Mouse (Mus musculus): ENCODE measurements around the gene Cyp2d9. TPM values are rescaled to one million over a fixed set of nuclear protein-coding genes. Genes with fewer than 3 reads are reported as not detected.
"Not testable (repeated sequence)": the region's sequence is repeated elsewhere in the genome, so short reads cannot be mapped to it uniquely, and the experiment has no call there.

Gene Cyp2d9
- not detected in 2 replicates for polyA plus RNA-seq (2015; fragmentation: Nextera tagmentation; extraction: Ambion mirVana)

GRCm38 (mm10) chr15:82433137-82433536, at the start of gene Cyp2d9:
TSS of gene Cyp2d9 (plus strand) at chr15:82433437.
- no peaks in the 10 kb centered on the region for H3K36me3 ChIP-seq (ENCODE audit: control insufficient read depth, insufficient read depth)
- H3K4me3 ChIP-seq (replicated peaks; ENCODE audit: low read length), result no peak within 1 kb of the TSS
- H3K9ac ChIP-seq (replicated peaks; ENCODE audit: low read depth, low read length), result no peak within 1 kb of the TSS
- H3K27me3 ChIP-seq (replicated peaks; ENCODE audit: control insufficient read depth, insufficient read depth, low read length), result no peaks in the 10 kb centered on the region
- no peak within 1 kb of the TSS for H3K4me2 ChIP-seq (ENCODE audit: low read length)
- H3K9me3 ChIP-seq (ENCODE audit: control insufficient read depth, low read length), result no peaks in the 10 kb centered on the region
- H3K27ac ChIP-seq (ENCODE audit: low read length), result no peak within 1 kb of the TSS
- ATAC-seq, result no peak
- H3K4me1 ChIP-seq (replicated peaks; ENCODE audit: control insufficient read depth, insufficient read depth, low read length), result no peaks in the 10 kb centered on the region

- WGBS, result 94% methylated on average over 2 of the region's 2 CpGs
- H3K9ac ChIP-seq (replicated peaks; ENCODE audit: low read depth, low read length), result no peak overlapping the region
- no peaks in the 10 kb centered on the region for H3K9me3 ChIP-seq (ENCODE audit: control insufficient read depth, low read length)
- H3K4me1 ChIP-seq (replicated peaks; ENCODE audit: control insufficient read depth, insufficient read depth, low read length), result peaks cover 4% of the 10 kb centered on the region
- no peak for ATAC-seq
- no peak overlapping the region for H3K4me3 ChIP-seq (replicated peaks; ENCODE audit: low read length)
- H3K4me2 ChIP-seq (ENCODE audit: low read length), result no peak overlapping the region
- no peaks in the 10 kb centered on the region for H3K27me3 ChIP-seq (replicated peaks; ENCODE audit: control insufficient read depth, insufficient read depth, low read length)
- no peak overlapping the region for H3K27ac ChIP-seq (ENCODE audit: low read length)
- H3K36me3 ChIP-seq (ENCODE audit: control insufficient read depth, insufficient read depth), result no peaks in the 10 kb centered on the region
These were observed 47.5 kb upstream of the Cyp2d9 start for GRCm38 (mm10) chr15:82385729-82386128.

- H3K4me1 ChIP-seq (replicated peaks; ENCODE audit: control insufficient read depth, insufficient read depth, low read length); H3K4me3 ChIP-seq (replicated peaks; ENCODE audit: low read length); H3K36me3 ChIP-seq (ENCODE audit: control insufficient read depth, insufficient read depth); H3K4me2 ChIP-seq (ENCODE audit: low read length); H3K27ac ChIP-seq (ENCODE audit: low read length); H3K9me3 ChIP-seq (ENCODE audit: control insufficient read depth, low read length); H3K27me3 ChIP-seq (replicated peaks; ENCODE audit: control insufficient read depth, insufficient read depth, low read length); H3K9ac ChIP-seq (replicated peaks; ENCODE audit: low read depth, low read length); ATAC-seq: not testable (repeated sequence)
- 93% methylated on average over 10 of the region's 10 CpGs for WGBS
These were observed 43.3 kb upstream of the Cyp2d9 start for GRCm38 (mm10) chr15:82389916-82390315.

GRCm38 (mm10) chr15:82393922-82394321, 39.3 kb upstream of the Cyp2d9 start, which contains the start of gene Cyp2d11:
TSS of gene Cyp2d11 (minus strand) at chr15:82394022.
- 84% methylated on average over 2 of the region's 2 CpGs for WGBS

GRCm38 (mm10) chr15:82395955-82396354, 37.3 kb upstream of the Cyp2d9 start:
- H3K4me3 ChIP-seq (replicated peaks; ENCODE audit: low read length); H3K27me3 ChIP-seq (replicated peaks; ENCODE audit: control insufficient read depth, insufficient read depth, low read length); H3K9me3 ChIP-seq (ENCODE audit: control insufficient read depth, low read length); H3K27ac ChIP-seq (ENCODE audit: low read length); H3K4me2 ChIP-seq (ENCODE audit: low read length); H3K4me1 ChIP-seq (replicated peaks; ENCODE audit: control insufficient read depth, insufficient read depth, low read length); ATAC-seq; H3K36me3 ChIP-seq (ENCODE audit: control insufficient read depth, insufficient read depth); H3K9ac ChIP-seq (replicated peaks; ENCODE audit: low read depth, low read length): not testable (repeated sequence)
- WGBS, result 89% methylated on average over 3 of the region's 3 CpGs

More at GRCm38 (mm10) chr15:82393922-82394321, 39.3 kb upstream of the Cyp2d9 start, which contains the start of gene Cyp2d11:
- not testable (repeated sequence) for H3K4me3 ChIP-seq (replicated peaks; ENCODE audit: low read length); H3K27ac ChIP-seq (ENCODE audit: low read length); H3K9ac ChIP-seq (replicated peaks; ENCODE audit: low read depth, low read length); H3K27me3 ChIP-seq (replicated peaks; ENCODE audit: control insufficient read depth, insufficient read depth, low read length); ATAC-seq; H3K4me1 ChIP-seq (replicated peaks; ENCODE audit: control insufficient read depth, insufficient read depth, low read length); H3K36me3 ChIP-seq (ENCODE audit: control insufficient read depth, insufficient read depth); H3K4me2 ChIP-seq (ENCODE audit: low read length); H3K9me3 ChIP-seq (ENCODE audit: control insufficient read depth, low read length)

- Histone ChIP-seq H3K27ac (ENCODE audit: low read length) (no peak overlapping the region), H3K27me3 (replicated peaks; ENCODE audit: control insufficient read depth, insufficient read depth, low read length) (no peaks in the 10 kb centered on the region), H3K36me3 (ENCODE audit: control insufficient read depth, insufficient read depth) (no peaks in the 10 kb centered on the region), H3K4me3 (replicated peaks; ENCODE audit: low read length) (no peak overlapping the region), H3K9ac (replicated peaks; ENCODE audit: low read depth, low read length) (no peak overlapping the region), H3K9me3 (ENCODE audit: control insufficient read depth, low read length) (no peaks in the 10 kb centered on the region), H3K4me2 (ENCODE audit: low read length) (no peak overlapping the region), H3K4me1 (replicated peaks; ENCODE audit: control insufficient read depth, insufficient read depth, low read length) (no peaks in the 10 kb centered on the region)
- 51% methylated on average over 2 of the region's 2 CpGs for WGBS
- ATAC-seq, result no peak
These were observed 31.7 kb upstream of the Cyp2d9 start for GRCm38 (mm10) chr15:82401516-82401915.

GRCm38 (mm10) chr15:82402106-82402505, 31.1 kb upstream of the Cyp2d9 start:
- no peaks in the 10 kb centered on the region for H3K9me3 ChIP-seq (ENCODE audit: control insufficient read depth, low read length)
- no peak for ATAC-seq
- H3K4me3 ChIP-seq (replicated peaks; ENCODE audit: low read length), result no peak overlapping the region
- no peak overlapping the region for H3K27ac ChIP-seq (ENCODE audit: low read length)
- no peaks in the 10 kb centered on the region for H3K4me1 ChIP-seq (replicated peaks; ENCODE audit: control insufficient read depth, insufficient read depth, low read length)
- H3K36me3 ChIP-seq (ENCODE audit: control insufficient read depth, insufficient read depth), result no peaks in the 10 kb centered on the region
- H3K9ac ChIP-seq (replicated peaks; ENCODE audit: low read depth, low read length), result no peak overlapping the region
- no peak overlapping the region for H3K4me2 ChIP-seq (ENCODE audit: low read length)
- H3K27me3 ChIP-seq (replicated peaks; ENCODE audit: control insufficient read depth, insufficient read depth, low read length), result no peaks in the 10 kb centered on the region

GRCm38 (mm10) chr15:82402741-82403140, 30.5 kb upstream of the Cyp2d9 start:
- H3K27ac ChIP-seq (ENCODE audit: low read length), result no peak overlapping the region
- H3K4me2 ChIP-seq (ENCODE audit: low read length), result no peak overlapping the region
- H3K27me3 ChIP-seq (replicated peaks; ENCODE audit: control insufficient read depth, insufficient read depth, low read length), result no peaks in the 10 kb centered on the region
- no peak overlapping the region for H3K9ac ChIP-seq (replicated peaks; ENCODE audit: low read depth, low read length)
- H3K4me1 ChIP-seq (replicated peaks; ENCODE audit: control insufficient read depth, insufficient read depth, low read length), result no peaks in the 10 kb centered on the region
- ATAC-seq, result no peak
- no peaks in the 10 kb centered on the region for H3K36me3 ChIP-seq (ENCODE audit: control insufficient read depth, insufficient read depth)
- WGBS, result 84% methylated on average over 6 of the region's 6 CpGs
- no peak overlapping the region for H3K4me3 ChIP-seq (replicated peaks; ENCODE audit: low read length)
- no peaks in the 10 kb centered on the region for H3K9me3 ChIP-seq (ENCODE audit: control insufficient read depth, low read length)

GRCm38 (mm10) chr15:82403606-82404005, 29.6 kb upstream of the Cyp2d9 start:
- no peak for ATAC-seq
- Histone ChIP-seq H3K27ac (ENCODE audit: low read length) (no peak overlapping the region), H3K36me3 (ENCODE audit: control insufficient read depth, insufficient read depth) (no peaks in the 10 kb centered on the region), H3K9ac (replicated peaks; ENCODE audit: low read depth, low read length) (no peak overlapping the region), H3K27me3 (replicated peaks; ENCODE audit: control insufficient read depth, insufficient read depth, low read length) (no peaks in the 10 kb centered on the region), H3K4me2 (ENCODE audit: low read length) (no peak overlapping the region), H3K4me3 (replicated peaks; ENCODE audit: low read length) (no peak overlapping the region), H3K4me1 (replicated peaks; ENCODE audit: control insufficient read depth, insufficient read depth, low read length) (no peaks in the 10 kb centered on the region), H3K9me3 (ENCODE audit: control insufficient read depth, low read length) (no peaks in the 10 kb centered on the region)
- WGBS, result 93% methylated on average over 9 of the region's 9 CpGs

- no peaks in the 10 kb centered on the region for H3K4me1 ChIP-seq (replicated peaks; ENCODE audit: control insufficient read depth, insufficient read depth, low read length)
- H3K4me3 ChIP-seq (replicated peaks; ENCODE audit: low read length), result no peak overlapping the region
- H3K4me2 ChIP-seq (ENCODE audit: low read length), result no peak overlapping the region
- no peaks in the 10 kb centered on the region for H3K9me3 ChIP-seq (ENCODE audit: control insufficient read depth, low read length)
- H3K36me3 ChIP-seq (ENCODE audit: control insufficient read depth, insufficient read depth), result no peaks in the 10 kb centered on the region
- no peak overlapping the region for H3K9ac ChIP-seq (replicated peaks; ENCODE audit: low read depth, low read length)
- ATAC-seq, result no peak
- no peak overlapping the region for H3K27ac ChIP-seq (ENCODE audit: low read length)
- H3K27me3 ChIP-seq (replicated peaks; ENCODE audit: control insufficient read depth, insufficient read depth, low read length), result no peaks in the 10 kb centered on the region
- WGBS, result 84% methylated on average over 3 of the region's 3 CpGs
These were observed 29.1 kb upstream of the Cyp2d9 start for GRCm38 (mm10) chr15:82404163-82404562.

All from forebrain, embryonic 16.5 days (tissue).